Mouse (Mus musculus) adrenal gland, adult 18-20 months (tissue): ENCODE measurements around the gene Gm17359. TPM values are rescaled to one million over a fixed set of nuclear protein-coding genes. Genes with fewer than 3 reads are reported as not detected.

Source experiments
- DNase-seq, 2 experiments: peaks; one replicate each; pipeline ENCODE4 v3.0.0; 2021 to 2022; ENCODE audit warnings: low spot score in 2 of 2
- long read RNA-seq, 2 experiments: library from polyadenylated mRNA; stranded (forward); transcript quantifications; one replicate each; pipeline ENCODE4 v2.0.0; 2021
- total RNA-seq, 2 experiments: library from RNA; stranded (reverse); gene quantifications; 1 replicate in 1 of 2; 2 replicates in 1 of 2; pipeline ENCODE4 v1.2.3; 2021

The Gm17359 gene
- total RNA-seq = not detected
- long read RNA-seq, experiment 1 = 0 reads
- long read RNA-seq, experiment 2 = 0 reads

DNA sequence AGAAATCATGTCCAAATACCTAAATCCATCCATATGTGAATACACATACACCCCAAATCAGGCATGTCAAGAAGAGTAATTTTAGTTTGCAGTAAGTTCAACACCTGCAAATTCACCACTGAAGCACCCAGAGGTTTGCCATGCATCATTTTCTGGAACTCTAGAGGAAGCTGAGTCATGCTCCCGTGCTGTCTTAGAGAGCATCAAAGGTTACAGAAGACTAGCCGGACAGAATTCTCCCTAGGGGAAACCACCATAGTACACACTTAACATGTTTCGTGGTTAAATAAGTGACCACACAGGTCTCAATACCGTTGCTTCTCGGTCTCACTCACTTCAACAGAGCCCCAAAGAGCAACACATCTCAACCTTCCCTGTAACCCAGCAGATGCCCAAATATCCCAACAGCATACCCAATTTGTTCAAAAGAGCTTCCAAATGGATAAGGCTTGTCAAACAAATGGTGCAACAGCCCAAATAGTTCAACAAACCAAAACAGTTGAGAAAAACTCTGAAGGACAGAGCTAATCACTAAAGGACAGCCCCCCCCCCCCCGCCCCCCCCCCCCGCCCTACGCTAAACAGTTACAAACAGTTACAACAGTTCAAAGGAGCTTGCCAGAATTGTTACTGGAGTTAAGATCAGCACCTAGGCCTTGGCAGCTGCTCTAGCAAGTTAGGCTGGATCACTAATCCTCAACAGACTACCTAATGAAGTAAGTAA is at the start of gene Gm17359:
Gene Gm17359 (plus strand): TSS at position 618 of the 723 bp plus-strand sequence.
- DNase-seq = no peak

DNA sequence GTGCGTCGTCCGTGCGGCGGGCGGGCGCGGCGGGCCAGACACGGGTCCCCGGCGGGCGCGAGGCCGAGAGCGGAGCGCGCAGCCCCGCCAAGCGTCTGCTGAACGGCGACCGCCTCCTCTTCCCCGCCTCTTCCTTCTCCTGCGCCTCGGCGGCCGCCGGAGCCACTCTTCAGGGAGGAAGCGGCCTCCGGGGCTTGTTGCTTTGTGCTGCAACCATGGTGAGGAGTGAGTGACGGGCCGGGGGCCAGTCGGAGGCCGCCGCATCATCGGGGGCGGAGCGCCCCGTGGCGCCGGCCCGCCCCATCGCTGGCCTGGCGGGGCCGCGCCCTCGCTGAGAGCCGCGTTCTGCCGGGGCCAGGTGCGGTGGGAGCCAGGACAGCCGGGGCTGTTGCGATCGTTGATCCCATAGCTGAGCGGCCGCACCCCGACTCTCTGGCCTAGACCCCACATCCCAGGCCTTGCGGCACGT is 49.3 kb upstream of the Gm17359 start:
- DNase-seq = peak; percentile 95

DNA sequence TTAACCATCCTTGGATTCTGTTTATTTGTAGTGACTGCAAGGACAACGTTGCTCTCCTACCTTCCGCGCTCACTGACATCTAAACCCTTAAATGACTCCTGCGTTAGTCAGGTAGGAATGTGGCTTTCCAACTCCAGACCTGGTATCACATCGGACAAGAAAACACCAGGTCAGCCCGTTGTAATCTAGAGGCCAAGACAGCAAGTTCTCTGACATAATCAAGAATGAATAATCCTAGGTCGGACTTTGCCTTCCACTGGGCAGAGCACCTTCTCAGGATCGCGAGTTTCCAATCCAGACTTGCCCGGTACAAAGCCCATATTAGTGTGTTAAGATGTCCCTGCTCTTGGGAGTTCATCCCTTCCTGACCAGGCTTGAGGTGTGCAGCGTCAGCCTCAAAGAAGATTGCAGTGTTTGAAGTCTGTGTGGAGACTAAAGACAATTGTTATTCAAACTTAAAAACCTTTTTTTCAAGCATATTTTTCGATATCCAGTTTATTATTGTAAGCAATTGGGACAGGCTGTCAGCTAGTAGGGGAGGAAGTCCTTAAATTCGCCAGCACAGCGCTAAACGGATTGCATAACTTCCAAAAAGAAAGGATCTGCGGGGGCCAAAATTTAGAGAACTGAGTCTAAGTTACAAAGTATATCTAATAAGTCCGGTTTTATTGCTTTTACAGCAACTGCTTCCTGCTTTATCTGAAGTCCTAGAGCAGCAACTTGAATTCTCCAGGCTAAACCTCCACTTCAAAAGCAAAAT is 48.6 kb upstream of the Gm17359 start:
- DNase-seq = no peak

DNA sequence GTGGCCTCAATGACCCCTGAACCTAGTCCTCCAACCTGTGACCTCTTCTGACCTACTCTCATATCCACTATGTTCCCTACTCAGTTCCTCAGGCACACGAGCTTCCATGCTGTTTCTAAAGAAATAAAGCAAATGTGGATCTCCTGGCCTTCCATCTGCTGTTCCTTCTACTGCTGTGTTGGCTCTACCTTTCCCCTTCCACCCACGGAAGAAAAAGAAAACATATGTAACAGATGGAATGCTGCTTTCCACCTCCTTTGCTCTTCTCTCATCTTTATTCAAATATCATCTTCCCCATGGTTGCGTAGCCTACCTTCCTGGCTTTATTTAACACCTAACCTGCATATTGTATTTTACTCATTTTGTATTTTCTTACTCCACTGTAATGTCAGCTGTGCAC is 47.4 kb upstream of the Gm17359 start:
- DNase-seq = no peak

DNA sequence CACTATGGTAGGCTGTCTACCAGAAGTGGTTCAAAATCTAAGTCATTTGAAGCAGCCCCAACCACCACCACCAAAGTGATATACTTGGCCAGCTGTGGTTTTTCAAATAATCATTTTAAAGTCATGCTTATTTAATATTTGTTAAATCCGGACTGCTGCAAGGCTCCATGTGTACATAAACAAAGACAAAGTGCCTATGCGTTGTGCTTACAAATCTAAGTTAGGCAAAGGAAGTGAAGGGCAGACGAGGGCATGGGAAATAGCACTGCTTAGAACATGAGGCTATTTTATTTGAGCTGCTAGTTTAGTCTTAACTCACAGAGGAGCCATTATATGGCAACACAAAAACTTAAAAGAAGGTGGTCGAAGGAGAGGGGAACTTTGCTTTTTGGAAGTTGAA is 43.4 kb upstream of the Gm17359 start:
- DNase-seq = no peak

DNA sequence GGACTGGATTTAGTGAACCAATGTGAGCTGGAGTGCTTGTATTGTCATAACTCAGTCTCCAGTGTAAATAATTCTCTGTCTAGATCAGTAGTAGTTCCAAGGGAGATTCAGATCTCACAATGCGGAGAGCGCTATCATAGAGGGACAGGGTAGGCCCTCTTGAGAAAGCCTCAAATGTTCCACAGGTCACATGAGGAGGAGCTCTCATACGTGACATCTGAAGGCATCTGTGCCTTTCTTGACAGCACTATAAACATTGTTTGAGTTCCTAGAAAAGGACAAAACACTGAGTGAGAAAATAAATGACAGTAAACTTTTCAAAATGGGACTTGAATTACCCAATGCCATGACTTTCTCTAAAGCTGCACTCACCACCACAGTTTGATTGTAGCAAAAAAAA is 41.8 kb upstream of the Gm17359 start:
- no peak for DNase-seq

DNA sequence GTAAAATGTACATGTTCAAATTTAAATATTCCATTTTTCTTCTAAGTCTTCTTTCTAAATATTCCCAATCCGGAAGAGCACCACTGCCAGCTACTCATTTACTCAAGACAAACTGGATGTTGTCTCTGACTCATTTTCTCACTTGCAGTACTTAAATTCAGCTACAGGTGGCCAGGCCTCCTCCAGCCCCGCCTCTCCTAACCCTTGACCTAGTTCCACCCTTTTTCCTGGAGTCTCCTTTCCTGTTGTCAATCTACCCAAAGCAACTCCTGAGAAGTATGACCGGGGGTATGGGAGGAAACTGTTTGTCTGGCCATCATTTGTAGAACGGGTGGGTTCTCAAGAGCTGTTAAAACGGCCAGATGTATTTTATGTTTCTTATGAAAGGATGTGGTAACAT is 40.4 kb upstream of the Gm17359 start:
- DNase-seq = no peak

DNA sequence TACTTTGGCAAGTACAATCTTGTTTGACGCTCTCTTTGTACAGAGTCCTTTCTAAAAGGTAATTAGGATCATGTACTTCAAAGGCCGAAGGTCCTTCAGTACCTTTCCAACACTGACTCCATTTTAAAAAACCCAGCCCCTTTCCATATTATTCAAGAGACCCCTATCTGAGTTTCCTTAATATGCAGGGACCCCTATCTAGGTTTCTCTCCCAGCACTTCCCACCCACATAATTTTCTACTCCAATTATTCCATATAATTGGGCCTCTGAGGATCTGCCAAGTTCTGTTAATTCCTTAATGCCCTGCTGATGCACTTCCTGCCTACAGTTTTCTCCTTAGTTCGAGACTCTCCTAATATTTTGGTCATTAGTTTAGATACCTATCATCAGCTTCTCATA is 39.9 kb upstream of the Gm17359 start:
- DNase-seq = no peak

DNA sequence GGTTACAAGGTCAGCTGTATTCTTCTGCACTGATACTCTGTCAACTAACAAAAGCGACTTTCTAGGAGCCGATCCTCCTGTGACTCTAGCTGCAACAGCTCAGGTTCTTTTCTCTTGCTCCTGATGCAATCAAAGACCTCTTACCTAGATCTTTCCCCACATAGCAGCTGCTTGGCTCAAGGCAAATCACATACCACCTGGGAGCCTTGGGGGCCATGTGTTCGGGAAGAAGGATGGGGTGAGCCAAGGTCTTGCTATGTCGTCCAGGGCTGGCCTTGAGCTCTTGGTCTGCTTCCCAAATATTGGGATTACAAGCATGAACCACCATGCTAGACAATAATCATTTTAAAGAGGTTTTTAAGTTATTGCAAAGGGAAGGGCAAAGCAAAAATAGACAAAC is 39.2 kb upstream of the Gm17359 start:
- DNase-seq = no peak

DNA sequence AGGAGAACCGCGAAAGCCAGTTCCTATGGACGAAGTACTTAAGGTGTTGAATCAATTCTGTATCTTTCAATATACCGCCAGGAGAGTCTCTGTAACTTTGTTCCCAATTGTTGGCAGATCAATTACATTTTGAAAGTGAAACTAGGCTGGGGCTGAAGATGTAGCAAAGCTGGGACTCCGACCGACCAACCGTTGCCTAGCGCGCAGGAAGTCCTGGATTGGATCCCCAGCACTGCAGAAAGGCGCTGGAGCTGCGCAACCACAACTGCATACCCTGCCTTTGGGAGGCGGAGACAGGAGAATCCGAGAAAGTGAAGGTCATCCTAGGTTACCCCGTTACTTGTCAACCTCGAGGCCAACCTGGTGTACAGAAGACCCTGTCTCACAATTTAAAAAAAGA is 37.1 kb upstream of the Gm17359 start:
- DNase-seq = no peak

DNA sequence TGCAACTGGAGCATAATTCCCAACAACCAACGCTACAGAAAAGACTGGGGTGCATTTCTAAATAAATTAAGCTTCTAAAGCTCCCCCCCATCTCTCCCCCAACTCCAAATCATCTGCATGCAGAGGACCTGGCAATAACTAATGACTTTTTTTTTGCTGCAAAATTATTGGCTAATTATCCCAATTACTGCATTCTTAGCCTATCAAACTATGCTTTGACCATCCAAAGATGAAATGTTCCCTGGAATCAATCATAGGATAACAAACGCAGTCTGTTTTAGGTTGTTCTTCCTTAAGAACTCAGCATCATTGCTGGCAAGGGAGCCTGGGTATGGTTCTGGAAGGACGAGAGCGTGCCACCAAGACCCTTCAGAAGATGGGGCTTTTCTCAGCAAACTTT is 27.9 kb upstream of the Gm17359 start:
- no peak for DNase-seq

DNA sequence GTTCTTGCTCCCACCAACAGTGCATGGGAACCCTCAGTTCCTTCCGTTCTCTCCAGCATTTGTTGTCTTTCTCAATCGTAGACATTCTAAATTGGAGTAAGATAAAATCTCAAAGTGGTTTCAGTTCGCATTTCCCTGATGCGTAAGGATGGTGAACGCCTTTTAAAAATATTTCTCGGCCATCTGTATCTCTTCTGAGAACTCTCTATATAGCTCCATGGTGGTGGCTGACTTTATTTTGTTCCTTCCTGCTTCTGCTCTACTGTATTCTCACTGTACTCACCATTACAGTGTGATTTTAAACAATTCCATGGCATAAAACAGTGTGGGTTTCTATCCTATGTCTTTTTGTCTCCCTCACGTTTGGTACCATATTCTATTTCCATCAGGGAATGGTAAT is 26.3 kb upstream of the Gm17359 start:
- DNase-seq = no peak

DNA sequence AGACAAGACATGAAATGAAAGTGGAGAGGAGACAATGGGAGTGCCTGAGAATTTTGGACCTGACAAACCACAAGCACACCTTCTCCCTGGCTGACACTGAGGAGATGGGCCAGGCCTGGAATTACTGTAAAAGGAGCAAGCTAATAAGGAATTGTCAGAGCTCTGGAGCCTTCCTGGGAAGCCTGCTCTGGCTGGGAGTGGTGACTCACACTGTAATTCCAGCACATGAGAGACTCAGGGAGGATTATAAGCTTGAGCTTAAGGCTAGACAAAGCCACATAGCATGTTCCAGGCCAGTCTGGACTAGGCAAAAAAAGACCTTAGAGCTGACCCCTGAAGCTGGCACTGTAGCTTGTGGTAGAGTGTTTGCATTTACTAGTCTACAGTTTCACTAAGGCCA is 24.6 kb upstream of the Gm17359 start:
- DNase-seq = no peak

DNA sequence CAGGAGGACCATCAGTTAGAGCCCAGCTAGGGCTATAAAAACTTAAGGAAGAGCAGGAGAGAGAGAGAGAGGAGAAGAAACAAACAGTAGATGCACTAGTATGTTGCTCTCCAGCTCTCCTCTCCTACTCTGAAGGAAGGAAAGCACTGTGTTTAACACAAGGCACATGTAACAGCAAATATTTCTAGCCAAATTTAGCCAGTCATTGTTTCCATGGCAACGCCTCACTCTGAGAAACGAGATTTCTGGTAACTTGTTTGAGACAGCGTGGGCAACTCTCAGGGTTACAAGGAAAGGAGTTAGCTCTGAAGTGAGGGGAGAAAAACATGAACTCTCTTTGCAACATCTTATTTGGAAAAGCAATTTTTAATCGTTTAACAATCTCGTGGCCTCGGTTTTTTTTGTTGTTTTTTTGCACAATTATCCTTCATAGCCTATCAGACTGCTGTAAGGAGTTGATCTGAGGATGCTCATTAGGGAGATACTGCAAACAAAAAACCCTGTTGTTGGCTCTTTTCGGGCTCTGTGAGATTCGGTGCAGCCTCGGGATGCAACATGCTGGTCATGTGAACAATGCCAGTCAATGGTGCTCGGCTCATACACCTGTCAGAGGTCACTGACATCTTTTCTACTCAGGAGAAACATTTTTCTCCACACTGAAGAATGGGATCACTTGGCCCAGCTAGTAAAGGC is 22.3 kb upstream of the Gm17359 start:
- DNase-seq = no peak

DNA sequence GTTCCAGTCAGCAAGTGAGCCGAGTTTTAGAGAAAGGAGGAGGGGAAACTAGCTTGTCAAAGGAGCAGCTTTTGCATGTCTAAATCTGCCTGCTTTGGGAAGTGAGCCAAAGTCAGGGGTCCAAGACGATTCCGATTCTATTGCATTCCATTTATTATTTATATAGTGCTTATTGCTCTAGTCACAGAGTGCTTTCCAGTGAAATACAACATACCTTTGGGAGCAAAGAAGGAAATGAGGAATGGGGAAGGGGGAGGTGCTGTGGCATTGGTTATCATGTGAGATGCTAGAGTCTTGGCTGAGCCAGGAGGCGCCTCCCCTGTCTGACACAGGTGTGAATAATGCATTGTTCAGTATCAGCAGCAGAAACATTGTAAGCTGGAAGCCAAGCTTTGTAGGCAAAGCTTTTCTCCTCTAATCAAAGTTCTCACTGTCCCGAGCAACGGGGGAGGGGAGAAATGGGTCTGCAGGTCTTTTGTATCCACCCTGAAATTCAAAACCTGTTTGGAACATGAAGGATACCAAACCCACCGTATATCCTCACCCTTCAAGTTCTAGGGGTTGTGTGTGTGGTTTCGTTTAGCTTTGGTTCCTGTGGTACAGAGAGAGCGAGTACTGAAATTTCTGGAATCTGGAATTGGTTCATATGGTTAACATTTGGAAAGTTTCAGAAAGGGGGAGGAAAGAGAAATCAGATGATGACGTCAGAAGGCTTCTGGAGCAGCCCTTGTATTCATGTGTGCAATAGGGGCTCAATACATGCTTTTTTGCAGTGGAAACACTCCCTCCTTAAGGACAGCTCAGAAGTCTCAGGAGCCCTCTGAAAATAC is 11.5 kb upstream of the Gm17359 start:
- no peak for DNase-seq

DNA sequence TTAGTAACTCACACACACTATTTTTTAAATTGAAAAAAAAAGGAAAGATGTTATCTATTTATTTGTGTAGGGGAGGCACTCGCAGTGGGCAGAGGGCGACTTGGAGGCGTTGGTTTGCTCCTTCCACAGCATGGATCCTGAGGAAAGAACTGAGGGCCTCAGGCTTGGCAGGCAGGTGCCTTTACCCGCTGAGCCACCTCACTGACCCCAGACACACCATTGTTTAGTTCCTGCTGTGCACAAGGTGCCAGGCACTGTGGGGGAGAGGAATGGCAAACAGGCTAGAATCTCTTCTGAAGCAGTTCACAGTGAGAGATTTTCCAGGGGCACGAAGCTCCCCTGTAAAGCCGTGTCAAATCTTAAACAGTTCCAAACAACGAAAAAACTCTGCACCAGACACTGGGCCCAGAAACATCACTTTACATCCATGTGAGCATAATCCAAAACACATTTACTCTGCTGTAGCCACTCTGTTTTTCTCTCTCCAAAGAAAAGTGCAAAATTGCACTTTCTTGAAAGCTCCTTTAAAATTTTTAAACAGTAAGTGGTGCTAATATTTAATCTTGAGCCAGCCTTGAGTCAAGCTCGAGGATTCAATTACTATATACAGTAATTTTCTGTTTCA is 6.7 kb upstream of the Gm17359 start:
- no peak for DNase-seq

DNA sequence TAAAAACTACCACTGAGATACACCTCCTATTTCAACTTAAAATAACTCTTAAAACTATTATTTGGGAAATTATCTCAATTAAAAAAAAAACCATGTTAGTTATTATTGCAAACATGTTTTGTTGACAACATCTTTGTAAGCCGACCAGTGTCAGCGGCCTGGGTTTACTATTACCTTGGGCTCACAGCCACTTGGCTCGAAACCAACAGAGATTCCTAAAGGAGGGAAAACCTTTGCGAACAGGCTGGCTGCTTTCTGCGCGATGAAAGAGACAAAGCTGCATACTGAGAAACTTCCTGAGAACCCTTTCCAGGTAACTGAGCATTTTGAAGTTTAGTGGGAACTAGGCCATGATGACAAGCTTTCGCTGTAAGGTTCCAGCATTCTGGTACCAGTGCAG is 3.4 kb upstream of the Gm17359 start:
- DNase-seq = peak in 1 of 2 experiments; percentile 15

DNA sequence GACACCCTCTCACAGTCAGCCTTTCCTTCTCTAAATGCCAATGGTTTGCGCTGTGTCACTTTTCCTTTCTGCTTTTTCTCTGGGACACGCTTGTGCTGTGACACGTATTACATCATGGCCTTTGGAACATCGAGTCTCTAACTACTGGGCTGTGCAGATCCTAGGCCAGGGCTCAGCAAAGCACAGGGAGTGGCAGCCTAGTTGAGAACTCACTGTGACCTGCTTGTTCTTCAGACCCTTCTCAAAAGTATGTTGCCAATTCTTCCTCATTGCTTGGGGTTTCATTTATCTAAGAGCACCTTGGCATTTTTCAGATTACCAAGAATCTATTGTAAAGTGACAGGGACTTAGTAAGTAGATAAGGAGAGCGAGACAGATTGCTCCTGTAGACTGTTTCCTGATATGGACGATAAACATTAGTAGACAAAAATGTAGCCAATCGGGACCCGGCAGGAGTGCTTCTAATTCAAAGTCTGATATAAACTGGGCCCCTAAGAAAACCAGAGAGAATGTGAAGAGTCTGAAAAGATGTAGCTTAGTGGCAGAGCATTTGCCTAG is 2.7 kb upstream of the Gm17359 start:
- no peak for DNase-seq

DNA sequence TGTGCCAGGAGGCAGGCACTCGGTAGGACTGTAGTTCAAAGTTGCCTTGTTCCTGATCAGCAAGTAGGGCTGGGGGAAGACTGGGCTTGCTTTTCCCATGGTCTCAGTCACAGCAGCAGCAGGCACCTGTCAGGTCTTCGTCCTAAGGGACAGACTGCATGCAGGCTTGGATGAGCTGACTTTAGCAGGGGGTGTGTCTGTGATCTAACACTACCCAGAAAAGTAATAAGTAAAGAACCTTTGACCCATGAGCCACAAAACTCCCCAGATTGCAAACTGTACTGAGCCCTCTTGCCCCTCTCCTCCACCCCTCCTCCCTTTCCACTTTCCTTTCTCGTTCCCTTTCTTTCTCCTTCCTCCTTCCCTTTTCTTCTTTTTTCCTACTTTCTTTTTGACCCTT is 4.3 kb downstream of the Gm17359 start:
- DNase-seq = no peak
